Mouse (Mus musculus): Measurements from ENCODE around the gene Cd59b.

DNA sequence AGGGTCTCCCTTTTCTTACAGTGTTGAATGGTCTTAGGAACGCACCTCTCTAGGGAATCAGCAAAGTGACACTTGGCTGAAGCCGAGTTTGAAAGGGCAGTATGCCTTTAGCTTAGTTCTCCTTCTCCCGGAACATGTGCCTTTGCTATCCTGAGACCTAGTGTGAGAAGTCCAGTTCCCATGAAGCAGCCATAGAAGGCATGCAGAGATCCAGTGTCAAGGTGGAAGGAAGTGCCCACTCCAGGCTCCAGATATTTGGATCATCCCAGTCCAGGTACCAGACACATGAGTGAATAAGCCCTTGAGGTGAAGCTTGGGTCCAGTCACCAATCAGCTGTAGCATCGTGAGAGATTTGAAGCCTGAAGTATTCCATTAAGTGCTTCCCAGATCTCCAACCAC lies 10.7 kb upstream of the Cd59b start:
- no peak for TF ChIP-seq GATA1 (IDR thresholded peaks at IDR 0.05; ENCODE audit: borderline replicate concordance, low read length)
- TF ChIP-seq FLI1 (IDR thresholded peaks at IDR 0.05; ENCODE audit: low read length), result no peak

Measured in megakaryocyte, embryonic 14.5 days (primary cell).